Mouse (Mus musculus) ES-Bruce4 (cell line): ENCODE measurements around the gene Coro1b. TPM values are rescaled to one million over a fixed set of nuclear protein-coding genes. Genes with fewer than 3 reads are reported as not detected.

Experiments
- H3K27ac ChIP-seq: 2 replicates; pipeline ENCODE4 v1.5.1; 2012; ENCODE audit warnings: low read length, inconsistent platforms; ENCODE audit not compliant: insufficient read depth
- H3K27me3 ChIP-seq: 2 replicates; pipeline ENCODE4 v1.6.1; 2012; ENCODE audit warnings: mild to moderate bottlenecking, low read length, inconsistent platforms; ENCODE audit not compliant: control insufficient read depth, poor library complexity, insufficient read depth, severe bottlenecking
- H3K36me3 ChIP-seq: 2 replicates; pipeline ENCODE4 v1.6.1; 2012; ENCODE audit warnings: inconsistent platforms, mild to moderate bottlenecking, low read length, moderate library complexity; ENCODE audit not compliant: control insufficient read depth, poor library complexity, insufficient read depth, severe bottlenecking
- H3K4me1 ChIP-seq: one replicate; pipeline ENCODE4 v1.8.1; 2011; ENCODE audit warnings: low read length; ENCODE audit not compliant: control insufficient read depth, insufficient read depth
- H3K4me3 ChIP-seq: 2 replicates; pipeline ENCODE4 v1.5.1; 2011; ENCODE audit warnings: low read depth, mild to moderate bottlenecking, low read length
- H3K9ac ChIP-seq: 2 replicates; pipeline ENCODE4 v1.6.1; 2012; ENCODE audit warnings: low read depth, mild to moderate bottlenecking, inconsistent platforms; ENCODE audit not compliant: poor library complexity, severe bottlenecking
- H3K9me3 ChIP-seq: replicated peaks from 2 replicates; pipeline ENCODE4 v1.6.1; 2012; ENCODE audit warnings: mild to moderate bottlenecking, low read length, inconsistent platforms; ENCODE audit not compliant: control insufficient read depth, poor library complexity, insufficient read depth, severe bottlenecking
- CTCF ChIP-seq: IDR thresholded peaks from one replicate; pipeline ENCODE4 v1.8.1; 2011; ENCODE audit warnings: low read depth, low read length
- EP300 ChIP-seq: IDR thresholded peaks from 2 replicates; pipeline ENCODE4 v1.6.1; 2011; ENCODE audit warnings: low read depth, low read length; ENCODE audit not compliant: insufficient read depth
- POLR2A ChIP-seq: IDR thresholded peaks from one replicate; pipeline ENCODE4 v1.8.1; 2011; ENCODE audit warnings: low read length; ENCODE audit not compliant: insufficient read depth
- polyA plus RNA-seq: library from polyadenylated mRNA; stranded (reverse); fragments of >200 nt; gene quantifications from 2 replicates; pipeline ENCODE4 v1.2.4, GENCODE M21; 2011; ENCODE audit warnings: low read depth; ENCODE audit not compliant: missing spikeins, insufficient read depth, insufficient read length

The Coro1b gene
- polyA plus RNA-seq, 1 experiment: 88.1 TPM

DNA sequence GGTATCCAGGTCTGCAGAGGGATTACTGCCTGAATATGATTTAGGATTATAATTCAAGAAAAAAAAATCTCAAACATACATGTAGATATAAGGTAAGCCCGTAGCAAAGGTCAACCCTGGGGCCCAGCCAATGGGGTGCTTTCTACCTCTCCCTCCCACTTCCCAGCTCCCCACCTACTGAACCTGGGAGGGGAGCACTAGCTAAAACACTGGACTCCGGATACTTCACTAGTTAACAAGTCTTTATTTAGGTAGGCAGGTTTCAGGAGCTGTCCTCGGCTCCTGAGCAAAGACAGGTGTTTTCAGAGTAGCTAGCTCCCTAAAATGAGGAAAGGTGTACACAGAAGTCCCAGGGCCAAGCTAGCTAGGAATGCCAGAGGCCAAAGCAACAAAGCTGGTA, 15.7 kb downstream of the Coro1b start:
- Histone ChIP-seq H3K4me3 (no peak overlapping the region), H3K27me3 (no peaks in the 10 kb centered on the region), H3K4me1 (no peaks in the 10 kb centered on the region), H3K27ac (no peak overlapping the region), H3K36me3 (no peaks in the 10 kb centered on the region), H3K9ac (no peak overlapping the region), H3K9me3 (no peaks in the 10 kb centered on the region)
- TF ChIP-seq POLR2A (no peak), EP300 (no peak), CTCF (no peak)

DNA sequence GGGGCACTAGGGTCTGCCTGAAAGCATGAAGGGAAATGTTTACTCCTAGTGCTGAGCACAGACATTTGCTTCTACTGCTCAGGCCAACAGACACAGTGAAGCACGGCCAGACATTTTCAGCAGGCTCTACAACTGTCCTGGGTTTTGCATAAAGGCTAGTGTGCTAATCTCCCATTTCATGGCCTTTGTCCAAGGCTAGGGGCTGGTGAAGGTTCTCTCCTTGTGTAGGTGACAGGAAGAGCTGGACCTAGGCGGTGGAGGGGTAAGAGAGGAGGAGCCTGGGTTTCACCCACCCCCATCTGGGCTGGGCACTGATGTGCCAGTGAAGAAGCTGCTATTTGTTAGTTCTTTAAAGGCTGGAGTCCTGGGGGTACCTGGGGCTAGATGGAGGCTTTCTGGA, 16.3 kb downstream of the Coro1b start:
- Histone ChIP-seq H3K36me3 (no peaks in the 10 kb centered on the region), H3K9ac (no peak overlapping the region), H3K27ac (no peak overlapping the region), H3K27me3 (no peaks in the 10 kb centered on the region), H3K9me3 (no peaks in the 10 kb centered on the region), H3K4me3 (no peak overlapping the region), H3K4me1 (no peaks in the 10 kb centered on the region)
- TF ChIP-seq EP300 (no peak), POLR2A (no peak), CTCF (no peak)

DNA sequence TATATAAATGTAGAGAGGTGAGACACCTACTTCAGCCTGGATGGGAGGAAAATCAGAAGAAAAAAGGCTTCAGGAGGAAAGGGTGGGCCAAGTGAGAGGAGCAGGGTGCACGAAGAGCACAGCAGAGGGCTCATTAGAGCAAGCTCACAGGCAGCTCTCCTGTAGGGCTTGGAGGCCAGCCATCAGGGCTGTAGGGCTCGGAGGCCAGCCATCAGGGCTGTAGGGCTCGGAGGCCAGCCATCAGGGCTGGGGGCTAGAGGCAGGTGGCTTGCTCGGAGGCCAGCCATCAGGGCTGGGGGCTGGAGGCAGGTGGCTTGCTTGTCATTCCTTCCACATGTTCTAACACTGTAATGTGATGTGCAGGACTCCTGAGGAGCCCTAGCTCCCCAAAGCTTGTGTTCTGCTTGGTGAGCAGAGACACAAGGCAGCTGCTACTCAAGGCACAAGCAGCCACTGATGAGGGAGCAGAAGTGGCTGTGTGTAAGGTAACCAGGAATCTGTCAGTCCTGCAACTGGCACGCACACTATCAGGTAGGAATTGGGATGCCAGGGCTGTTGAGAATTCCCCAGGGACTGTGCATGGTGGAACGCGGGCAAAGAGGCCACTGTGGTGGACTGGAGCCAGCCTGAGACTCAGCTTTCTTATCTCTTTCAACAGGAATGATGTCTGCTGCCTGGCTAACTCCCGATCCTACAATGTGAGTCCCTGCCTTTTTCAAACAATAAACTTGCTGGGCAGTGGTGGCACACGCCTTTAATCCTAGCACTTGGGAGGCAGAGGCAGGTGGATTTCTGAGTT, 18.5 kb downstream of the Coro1b start:
- no peak overlapping the region for H3K27ac ChIP-seq
- no peaks in the 10 kb centered on the region for H3K9me3 ChIP-seq
- H3K9ac ChIP-seq: no peak overlapping the region

DNA sequence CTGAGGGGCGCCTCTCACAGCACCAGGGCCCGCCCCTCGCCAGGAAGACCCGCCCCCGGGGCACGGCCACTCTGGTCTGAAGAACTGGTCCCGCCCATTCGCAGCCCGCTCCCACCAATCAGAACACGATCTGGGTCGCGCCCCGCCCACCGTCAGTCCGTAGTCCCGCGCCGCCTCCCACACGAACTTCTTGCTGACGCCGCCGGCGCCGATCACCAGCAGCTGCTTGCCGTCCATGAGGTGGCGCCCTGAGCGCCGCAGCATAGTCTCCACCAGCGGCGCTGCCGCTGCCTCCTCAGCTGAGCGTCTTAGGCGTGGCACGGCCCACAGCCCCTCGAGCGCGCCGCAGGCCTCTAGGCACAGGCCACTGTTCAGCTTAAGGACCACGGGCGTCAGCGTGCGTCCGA, 21.0 kb downstream of the Coro1b start:
- TF ChIP-seq POLR2A (peak; percentile 77), EP300 (0 out of 2 replicates have a peak, but pooled peaks have one; percentile 39), CTCF (peak; percentile 81)
- no peaks in the 10 kb centered on the region for H3K36me3 ChIP-seq
- no peaks in the 10 kb centered on the region for H3K27me3 ChIP-seq
- no peak overlapping the region for H3K27ac ChIP-seq
- H3K4me1 ChIP-seq: no peaks in the 10 kb centered on the region
- H3K9ac ChIP-seq: peak overlapping the region; percentile 68
- H3K4me3 ChIP-seq: peak overlapping the region; percentile 87
- no peaks in the 10 kb centered on the region for H3K9me3 ChIP-seq

More for the DNA sequence above, 18.5 kb downstream of the Coro1b start:
- TF ChIP-seq POLR2A (no peak), CTCF (no peak), EP300 (no peak)
- Histone ChIP-seq H3K4me1 (no peaks in the 10 kb centered on the region), H3K36me3 (no peaks in the 10 kb centered on the region), H3K4me3 (no peak overlapping the region), H3K27me3 (no peaks in the 10 kb centered on the region)

DNA sequence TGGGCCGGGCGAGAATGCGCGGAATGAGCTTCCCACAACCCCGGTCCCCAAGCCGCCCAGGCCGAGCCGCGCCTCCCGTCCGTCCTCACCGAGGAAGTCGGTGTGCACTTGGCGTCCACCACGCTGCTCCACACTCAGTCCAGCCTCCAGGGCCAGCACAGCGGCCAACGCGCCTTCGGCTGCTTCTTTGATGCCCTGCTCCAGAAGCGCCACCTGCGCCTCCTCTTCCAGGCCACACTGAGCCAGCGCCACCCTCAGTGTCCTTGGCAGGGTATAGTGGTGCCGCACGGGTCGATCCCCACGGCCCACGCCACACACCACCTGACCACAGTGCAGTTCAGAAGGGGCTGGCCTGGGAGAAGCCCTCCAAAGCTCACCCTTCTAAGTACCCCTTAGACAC, 21.4 kb downstream of the Coro1b start:
- Histone ChIP-seq H3K36me3 (no peaks in the 10 kb centered on the region), H3K27ac (no peak overlapping the region), H3K9ac (peak overlapping the region; percentile 68), H3K4me3 (peak overlapping the region; percentile 87), H3K27me3 (no peaks in the 10 kb centered on the region), H3K4me1 (no peaks in the 10 kb centered on the region), H3K9me3 (no peaks in the 10 kb centered on the region)
- no peak for TF ChIP-seq POLR2A
- TF ChIP-seq EP300: no peak
- TF ChIP-seq CTCF: no peak

DNA sequence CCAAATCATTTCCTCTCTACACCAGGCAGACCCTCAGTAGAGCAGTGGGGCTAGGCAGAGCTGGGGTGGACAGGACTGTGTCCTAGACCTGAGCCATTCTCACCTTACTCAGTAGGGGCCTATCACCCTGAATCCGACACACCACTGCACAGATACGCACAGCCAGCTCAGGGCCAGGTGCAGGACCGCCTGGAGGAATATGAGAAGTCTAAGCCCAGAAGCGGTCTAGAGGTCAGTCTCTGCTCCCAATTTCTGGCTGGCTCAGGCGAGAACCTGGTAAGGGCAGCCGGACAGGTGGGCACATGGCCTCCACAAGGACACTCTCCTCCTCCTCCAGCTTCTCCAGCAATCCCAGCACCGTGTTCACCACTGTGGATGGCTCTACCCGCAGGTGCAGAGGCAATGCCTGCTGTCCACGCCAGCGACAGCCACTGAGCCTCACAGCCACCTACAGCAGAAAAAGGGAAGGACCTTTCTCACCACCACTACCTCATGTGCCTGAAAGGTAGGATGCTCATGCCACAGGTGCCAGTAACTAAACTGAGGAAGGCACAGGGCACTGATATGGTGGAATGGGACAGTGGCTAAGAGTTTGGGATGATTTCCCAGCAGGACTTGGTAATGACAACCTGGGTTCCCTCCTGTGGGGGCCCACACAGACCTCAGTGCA, 22.4 kb downstream of the Coro1b start:
- H3K9ac ChIP-seq: no peak overlapping the region

More for the DNA sequence above, 22.4 kb downstream of the Coro1b start:
- TF ChIP-seq CTCF: no peak
- no peak for TF ChIP-seq EP300
- no peak for TF ChIP-seq POLR2A
- Histone ChIP-seq H3K9me3 (no peaks in the 10 kb centered on the region), H3K27ac (no peak overlapping the region), H3K4me1 (no peaks in the 10 kb centered on the region), H3K27me3 (no peaks in the 10 kb centered on the region), H3K4me3 (0 out of 2 replicates have a peak overlapping the region, but pooled peaks have one; percentile 22), H3K36me3 (no peaks in the 10 kb centered on the region)
